Mouse (Mus musculus): ENCODE measurements around the gene Olfml1. TPM values are rescaled to one million over a fixed set of nuclear protein-coding genes. Genes with fewer than 3 reads are reported as not detected.
A peak's percentile ranks its signal among the peaks of the same experiment; 100 is the strongest.

Olfml1 gene
- polyA plus RNA-seq, 1 experiment from 2014 or later, result 43.3 TPM

GRCm38 (mm10) chr7:107555906-107556305 lies 11.3 kb upstream of the Olfml1 start:
- Histone ChIP-seq H3K4me2 (no peak overlapping the region), H3K9ac (no peak overlapping the region), H3K4me1 (no peaks in the 10 kb centered on the region), H3K36me3 (no peaks in the 10 kb centered on the region), H3K4me3 (no peak overlapping the region), H3K9me3 (no peaks in the 10 kb centered on the region), H3K27me3 (no peaks in the 10 kb centered on the region), H3K27ac (no peak overlapping the region)
- 85% methylated on average over 3 of the region's 3 CpGs for WGBS
- ATAC-seq (ENCODE audit: insufficient number of reproducible peaks, insufficient read depth, low FRiP score, low TSS enrichment, low read depth), result no peak

GRCm38 (mm10) chr7:107560675-107561074 lies 6.6 kb upstream of the Olfml1 start:
- no peaks in the 10 kb centered on the region for H3K9me3 ChIP-seq
- H3K36me3 ChIP-seq, result no peaks in the 10 kb centered on the region
- no peaks in the 10 kb centered on the region for H3K4me1 ChIP-seq
- no peak overlapping the region for H3K4me2 ChIP-seq
- ATAC-seq (ENCODE audit: insufficient number of reproducible peaks, insufficient read depth, low FRiP score, low TSS enrichment, low read depth), result no peak
- no peak overlapping the region for H3K27ac ChIP-seq
- WGBS, result 78% methylated on average over 2 of the region's 2 CpGs
- no peaks in the 10 kb centered on the region for H3K27me3 ChIP-seq
- no peak overlapping the region for H3K9ac ChIP-seq
- no peak overlapping the region for H3K4me3 ChIP-seq

- Histone ChIP-seq H3K36me3 (no peaks in the 10 kb centered on the region), H3K27ac (no peak overlapping the region), H3K4me1 (peaks cover 2% of the 10 kb centered on the region), H3K9ac (no peak overlapping the region), H3K4me3 (no peak overlapping the region), H3K4me2 (no peak overlapping the region), H3K27me3 (no peaks in the 10 kb centered on the region), H3K9me3 (no peaks in the 10 kb centered on the region)
- ATAC-seq (ENCODE audit: insufficient number of reproducible peaks, insufficient read depth, low FRiP score, low TSS enrichment, low read depth), result no peak
- WGBS, result 79% methylated on average over 3 of the region's 3 CpGs
Observed at GRCm38 (mm10) chr7:107561584-107561983, 5.7 kb upstream of the Olfml1 start.

- Histone ChIP-seq H3K36me3 (no peaks in the 10 kb centered on the region), H3K27me3 (no peaks in the 10 kb centered on the region), H3K9ac (no peak overlapping the region), H3K9me3 (no peaks in the 10 kb centered on the region), H3K27ac (no peak overlapping the region), H3K4me1 (peaks cover 6% of the 10 kb centered on the region), H3K4me3 (no peak overlapping the region), H3K4me2 (no peak overlapping the region)
- no peak for ATAC-seq (ENCODE audit: insufficient number of reproducible peaks, insufficient read depth, low FRiP score, low TSS enrichment, low read depth)
- 38% methylated on average over 2 of the region's 2 CpGs for WGBS
Observed at GRCm38 (mm10) chr7:107563727-107564126, 3.5 kb upstream of the Olfml1 start.

GRCm38 (mm10) chr7:107567674-107568073 lies 428 bp downstream of the Olfml1 start:
- ATAC-seq (ENCODE audit: insufficient number of reproducible peaks, insufficient read depth, low FRiP score, low TSS enrichment, low read depth), result no peak
- H3K9ac ChIP-seq, result peak overlapping the region; percentile 78
- peak overlapping the region; percentile 97 for H3K27ac ChIP-seq
- H3K27me3 ChIP-seq, result no peaks in the 10 kb centered on the region
- peak overlapping the region; percentile 69 for H3K4me2 ChIP-seq
- peak overlapping the region; percentile 57 for H3K4me3 ChIP-seq
- peaks cover 22% of the 10 kb centered on the region for H3K36me3 ChIP-seq
- no peaks in the 10 kb centered on the region; the same call in 1 of the 2 replicates for H3K9me3 ChIP-seq
- WGBS, result 33% methylated on average over 5 of the region's 5 CpGs
- peaks cover 16% of the 10 kb centered on the region for H3K4me1 ChIP-seq

- Histone ChIP-seq H3K27me3 (no peaks in the 10 kb centered on the region), H3K27ac (no peak overlapping the region), H3K36me3 (peaks cover 32% of the 10 kb centered on the region), H3K9ac (peak overlapping the region; percentile 45; the same call in 1 of the 2 replicates), H3K4me1 (peaks cover 16% of the 10 kb centered on the region), H3K4me2 (peak overlapping the region; percentile 69), H3K9me3 (no peaks in the 10 kb centered on the region; the same call in 1 of the 2 replicates), H3K4me3 (peak overlapping the region; percentile 57)
- ATAC-seq (ENCODE audit: insufficient number of reproducible peaks, insufficient read depth, low FRiP score, low TSS enrichment, low read depth), result no peak
- 52% methylated on average over 4 of the region's 4 CpGs for WGBS
Observed at GRCm38 (mm10) chr7:107568971-107569370, 1.7 kb downstream of the Olfml1 start.

GRCm38 (mm10) chr7:107573856-107574255 lies 6.6 kb downstream of the Olfml1 start:
- H3K4me2 ChIP-seq, result no peak overlapping the region
- ATAC-seq (ENCODE audit: insufficient number of reproducible peaks, insufficient read depth, low FRiP score, low TSS enrichment, low read depth), result no peak
- H3K4me1 ChIP-seq, result peaks cover 14% of the 10 kb centered on the region
- no peak overlapping the region for H3K27ac ChIP-seq
- no peak overlapping the region for H3K9ac ChIP-seq
- no peaks in the 10 kb centered on the region; the same call in 1 of the 2 replicates for H3K9me3 ChIP-seq
- no peak overlapping the region for H3K4me3 ChIP-seq
- H3K27me3 ChIP-seq, result no peaks in the 10 kb centered on the region
- peaks cover 72% of the 10 kb centered on the region for H3K36me3 ChIP-seq
- 70% methylated on average over 2 of the region's 2 CpGs for whole genome bisulfite sequencing

- no peaks in the 10 kb centered on the region; the same call in 1 of the 2 replicates for H3K9me3 ChIP-seq
- no peak overlapping the region for H3K4me2 ChIP-seq
- no peak overlapping the region for H3K4me3 ChIP-seq
- H3K36me3 ChIP-seq, result peaks cover 72% of the 10 kb centered on the region
- 56% methylated on average over 3 of the region's 3 CpGs for WGBS
- H3K27ac ChIP-seq, result no peak overlapping the region
- H3K9ac ChIP-seq, result no peak overlapping the region
- no peaks in the 10 kb centered on the region for H3K27me3 ChIP-seq
- ATAC-seq (ENCODE audit: insufficient number of reproducible peaks, insufficient read depth, low FRiP score, low TSS enrichment, low read depth), result no peak
- H3K4me1 ChIP-seq, result peaks cover 10% of the 10 kb centered on the region; the same call in 1 of the 2 replicates
Observed at GRCm38 (mm10) chr7:107574276-107574675, 7.0 kb downstream of the Olfml1 start.

GRCm38 (mm10) chr7:107592641-107593040 lies 25.4 kb downstream of the Olfml1 start:
- no peaks in the 10 kb centered on the region for H3K27me3 ChIP-seq
- 42% methylated on average over 2 of the region's 2 CpGs for WGBS
- H3K27ac ChIP-seq, result no peak overlapping the region
- H3K9me3 ChIP-seq, result no peaks in the 10 kb centered on the region
- H3K4me2 ChIP-seq, result no peak overlapping the region
- no peak overlapping the region for H3K4me3 ChIP-seq
- ATAC-seq (ENCODE audit: insufficient number of reproducible peaks, insufficient read depth, low FRiP score, low TSS enrichment, low read depth), result no peak
- peaks cover 15% of the 10 kb centered on the region for H3K4me1 ChIP-seq
- H3K36me3 ChIP-seq, result peaks cover 20% of the 10 kb centered on the region
- no peak overlapping the region for H3K9ac ChIP-seq

GRCm38 (mm10) chr7:107593904-107594303 lies 26.7 kb downstream of the Olfml1 start:
- Histone ChIP-seq H3K36me3 (peaks cover 20% of the 10 kb centered on the region), H3K9me3 (no peaks in the 10 kb centered on the region), H3K4me2 (peak overlapping the region; percentile 94), H3K4me3 (peak overlapping the region; percentile 57; the same call in 1 of the 2 replicates), H3K27ac (peak overlapping the region; percentile 51), H3K9ac (0 out of 2 replicates have a peak overlapping the region, but pooled peaks have one; percentile 67), H3K27me3 (no peaks in the 10 kb centered on the region), H3K4me1 (peaks cover 15% of the 10 kb centered on the region)
- 26% methylated on average over 7 of the region's 7 CpGs for WGBS
- no peak for ATAC-seq (ENCODE audit: insufficient number of reproducible peaks, insufficient read depth, low FRiP score, low TSS enrichment, low read depth)

GRCm38 (mm10) chr7:107594325-107594856 lies 27.1 kb downstream of the Olfml1 start:
- WGBS, result 2% methylated on average over 16 of the region's 16 CpGs
- H3K27ac ChIP-seq, result peak overlapping the region; percentile 51

GRCm38 (mm10) chr7:107594857-107595402 lies 27.7 kb downstream of the Olfml1 start, which contains the start of gene Ppfibp2:
TSS of gene Ppfibp2 (plus strand) at chr7:107595207.
- Histone ChIP-seq H3K4me3 (peak within 1 kb of the TSS; percentile 57), H3K27me3 (no peaks in the 10 kb centered on the region), H3K9ac (peak within 1 kb of the TSS; percentile 67), H3K4me2 (peak within 1 kb of the TSS; percentile 94), H3K4me1 (peaks cover 15% of the 10 kb centered on the region), H3K27ac (peak within 1 kb of the TSS; percentile 51), H3K36me3 (peaks cover 20% of the 10 kb centered on the region), H3K9me3 (no peaks in the 10 kb centered on the region)
- 1% methylated on average over 24 of the region's 24 CpGs for WGBS
- peak; percentile 85 for ATAC-seq (ENCODE audit: insufficient number of reproducible peaks, insufficient read depth, low FRiP score, low TSS enrichment, low read depth)

More at GRCm38 (mm10) chr7:107594325-107594856, 27.1 kb downstream of the Olfml1 start:
- H3K4me1 ChIP-seq, result peaks cover 15% of the 10 kb centered on the region
- peak; percentile 65 for ATAC-seq (ENCODE audit: insufficient number of reproducible peaks, insufficient read depth, low FRiP score, low TSS enrichment, low read depth)
- peak overlapping the region; percentile 67 for H3K9ac ChIP-seq
- peaks cover 20% of the 10 kb centered on the region for H3K36me3 ChIP-seq
- no peaks in the 10 kb centered on the region for H3K9me3 ChIP-seq
- peak overlapping the region; percentile 57 for H3K4me3 ChIP-seq
- peak overlapping the region; percentile 94 for H3K4me2 ChIP-seq
- H3K27me3 ChIP-seq, result no peaks in the 10 kb centered on the region
